Comparison of ENCODE assay signal across 8 mouse cellular contexts in genomic region chr7:52006296-52006630, GRCm38 (mm10). TPM values are rescaled to one million over a fixed set of nuclear protein-coding genes. Genes with fewer than 3 reads are reported as not detected.
DNase-seq lines count a peak whose midpoint lies in the region; ATAC-seq and TF ChIP-seq lines count a peak whose summit lies in the region.

No protein-coding gene starts in this region.

- WGBS in spleen, adult 2 months, result 3% methylated on average over 9 of the region's 9 CpGs
- WGBS in limb, embryonic 15.5 days, result 1% methylated on average over 9 of the region's 9 CpGs
- WGBS in stomach, embryonic 15.5 days, result 0% methylated on average over 9 of the region's 9 CpGs

- H3K4me3 ChIP-seq in spleen, adult 2 months (ENCODE audit: extremely low read depth, insufficient read depth, insufficient read length), result peak overlapping the region; percentile 63; the same call in 1 of the 2 replicates
- H3K4me3 ChIP-seq in limb, embryonic 15.5 days, result peak overlapping the region; percentile 61
- peak overlapping the region; percentile 57 for H3K4me3 ChIP-seq in stomach, embryonic 15.5 days (replicated peaks)

- no peak overlapping the region for H3K9ac ChIP-seq in limb, embryonic 15.5 days
- no peak overlapping the region for H3K9ac ChIP-seq in stomach, embryonic 15.5 days

- ATAC-seq in limb, embryonic 15.5 days (ENCODE audit: insufficient number of reproducible peaks, low FRiP score, low TSS enrichment, low read depth), result no peak; the same call in none of the 2 replicates
- no peak for ATAC-seq in stomach, embryonic 15.5 days (ENCODE audit: insufficient read depth, low FRiP score, low read depth)

- H3K9me3 ChIP-seq in limb, embryonic 15.5 days, result no peaks in the 10 kb centered on the region
- no peaks in the 10 kb centered on the region for H3K9me3 ChIP-seq in stomach, embryonic 15.5 days

- H3K27ac ChIP-seq in spleen, adult 2 months (ENCODE audit: insufficient read depth, low read length), result 0 out of 2 replicates have a peak overlapping the region, but pooled peaks have one; percentile 6
- H3K27ac ChIP-seq in limb, embryonic 15.5 days, result no peak overlapping the region
- peak overlapping the region; percentile 77 for H3K27ac ChIP-seq in stomach, embryonic 15.5 days

- DNase-seq in embryo, embryonic 10 days (ENCODE audit: low spot score), result peak; percentile 72
- no peak for DNase-seq in embryo, embryonic 9.5 days (ENCODE audit: extremely low spot score)
- DNase-seq in spleen, adult 2 months (ENCODE audit: low read depth in 1 of 2, low spot score in 2 of 2), result no peak
- no peak for DNase-seq in spleen, adult 18-20 months
- no peak for DNase-seq in adrenal gland, postnatal 4 days (ENCODE audit: low spot score in 2 of 2)
- DNase-seq in frontal cortex, postnatal 25 days (ENCODE audit: low spot score in 2 of 2), result no peak

- no peaks in the 10 kb centered on the region for H3K27me3 ChIP-seq in spleen, adult 2 months (ENCODE audit: control insufficient read depth, insufficient read depth, low read length)
- H3K27me3 ChIP-seq in limb, embryonic 15.5 days, result peaks cover 9% of the 10 kb centered on the region; the same call in 1 of the 2 replicates
- H3K27me3 ChIP-seq in stomach, embryonic 15.5 days (replicated peaks), result no peaks in the 10 kb centered on the region

- no peak for TF ChIP-seq POLR2A in spleen, adult 2 months (IDR thresholded peaks at IDR 0.05; ENCODE audit: low read depth, low read length)

- H3K36me3 ChIP-seq in spleen, adult 2 months (ENCODE audit: control insufficient read depth, insufficient read depth, low read length), result no peaks in the 10 kb centered on the region
- H3K36me3 ChIP-seq in limb, embryonic 15.5 days, result no peaks in the 10 kb centered on the region
- H3K36me3 ChIP-seq in stomach, embryonic 15.5 days, result no peaks in the 10 kb centered on the region

- TF ChIP-seq CTCF in spleen, adult 2 months (IDR thresholded peaks at IDR 0.05; ENCODE audit: extremely low read depth, insufficient read depth, insufficient read length, insufficient replicate concordance), result no peak

- peak overlapping the region; percentile 85 for H3K4me2 ChIP-seq in limb, embryonic 15.5 days
- peak overlapping the region; percentile 73 for H3K4me2 ChIP-seq in stomach, embryonic 15.5 days

- no peaks in the 10 kb centered on the region; the same call in 1 of the 2 replicates for H3K4me1 ChIP-seq in spleen, adult 2 months (ENCODE audit: control insufficient read depth, insufficient read depth, insufficient read length)
- H3K4me1 ChIP-seq in limb, embryonic 15.5 days, result peaks cover 5% of the 10 kb centered on the region; the same call in 1 of the 2 replicates
- no peaks in the 10 kb centered on the region for H3K4me1 ChIP-seq in stomach, embryonic 15.5 days

RNA-seq across cellular contexts. Expression of gene Svip, which starts 0.4 kb away (rescaled TPM):
- 0.68 and 1.0 TPM in 2 replicates for polyA plus RNA-seq in spleen, adult 2 months (2012; rRNA removed)
- 4.7 and 6.5 TPM in 2 replicates for polyA plus RNA-seq in limb, embryonic 15.5 days (2015; fragmentation: Nextera tagmentation; extraction: Ambion mirVana)
- polyA plus RNA-seq in stomach, embryonic 15.5 days (2015; fragmentation: Nextera tagmentation; extraction: Ambion mirVana), result 16.4 and 16.5 TPM in 2 replicates
- total RNA-seq in adrenal gland, postnatal 4 days (2021), result 10 to 100 TPM; 12.7 to 14.2 TPM

RNA-seq across cellular contexts. Expression of gene 1700015G11Rik, which starts 9.3 kb away (rescaled TPM):
- polyA plus RNA-seq in spleen, adult 2 months (2012; rRNA removed), result not detected in 2 replicates
- polyA plus RNA-seq in limb, embryonic 15.5 days (2015; fragmentation: Nextera tagmentation; extraction: Ambion mirVana), result not detected in 2 replicates
- polyA plus RNA-seq in stomach, embryonic 15.5 days (2015; fragmentation: Nextera tagmentation; extraction: Ambion mirVana), result not detected in 2 replicates
- not detected for total RNA-seq in adrenal gland, postnatal 4 days (2021)
